Mouse (Mus musculus): ENCODE results near the gene Pik3ap1. TPM values are rescaled to one million over a fixed set of nuclear protein-coding genes. Genes with fewer than 3 reads are reported as not detected.

Gene Pik3ap1
- polyA plus RNA-seq, 2 experiments: 1.8 to 3.1 TPM

DNA sequence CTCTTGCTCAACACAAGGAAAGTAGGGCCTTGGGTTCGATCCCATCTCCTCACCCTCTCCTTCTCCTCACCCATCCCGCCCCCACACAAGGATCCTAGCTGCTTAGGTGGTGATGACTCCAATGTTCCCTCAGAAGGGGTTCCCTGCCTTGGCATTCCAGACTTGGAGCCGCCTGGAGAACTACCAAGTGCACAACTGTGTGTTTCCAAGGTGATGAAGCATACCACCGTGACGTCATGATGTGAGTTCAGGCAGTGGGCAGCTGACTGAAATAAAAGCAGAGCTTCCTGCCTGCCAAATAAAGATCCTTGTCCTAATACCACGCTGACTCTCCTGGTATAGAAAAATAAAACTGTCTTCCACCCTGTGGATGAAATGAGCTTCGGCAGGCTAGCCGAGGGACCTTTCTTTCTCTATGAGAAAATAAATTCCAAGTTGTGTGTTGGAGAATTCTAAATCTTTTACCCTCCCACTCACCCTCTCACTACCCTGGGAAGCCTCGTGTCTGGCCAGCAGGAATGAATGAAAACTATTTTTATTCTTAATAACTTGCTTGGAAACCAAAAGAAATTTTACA, 114.7 kb downstream of the Pik3ap1 start:
- 55% methylated on average over 9 of the region's 9 CpGs for WGBS

DNA sequence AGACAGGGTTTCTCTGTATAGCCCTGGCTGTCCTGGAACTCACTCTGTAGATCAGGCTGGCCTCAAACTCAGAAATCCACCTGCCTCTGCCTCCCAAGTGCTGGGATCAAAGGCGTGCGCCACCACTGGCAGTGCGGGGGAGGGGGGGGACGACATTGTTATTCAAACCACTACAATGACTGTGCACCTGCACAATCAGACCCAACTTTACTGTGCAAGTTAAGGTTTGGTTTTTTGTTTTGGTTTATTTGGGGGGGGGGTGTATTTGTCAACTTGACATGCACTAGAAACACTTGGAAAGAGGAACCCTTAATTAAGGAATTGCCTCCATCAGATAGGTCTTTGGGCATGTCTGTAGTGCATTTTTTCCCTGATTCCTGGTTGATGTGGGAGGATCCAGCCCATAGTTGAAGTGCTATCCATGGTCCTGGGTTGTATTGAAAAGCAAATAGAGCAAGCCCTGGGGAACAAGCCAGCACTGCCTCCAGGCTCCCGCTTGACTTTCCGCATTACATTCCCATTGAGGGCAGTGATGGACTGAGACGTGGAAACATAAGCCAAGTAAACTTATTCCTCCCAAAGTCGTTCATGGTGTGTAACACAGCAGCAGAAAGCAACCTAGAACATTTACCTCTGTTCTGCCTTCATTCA, 118.5 kb downstream of the Pik3ap1 start:
- H3K9me3 ChIP-seq (ENCODE audit: control insufficient read depth, low read length): no peaks in the 10 kb centered on the region
- H3K36me3 ChIP-seq (ENCODE audit: control insufficient read depth, insufficient read depth, low read length): no peaks in the 10 kb centered on the region
- H3K4me3 ChIP-seq (replicated peaks; ENCODE audit: low read length): no peak overlapping the region
- H3K4me1 ChIP-seq (ENCODE audit: control insufficient read depth, insufficient read depth, low read length): peaks cover 9% of the 10 kb centered on the region; the same call in 1 of the 2 replicates
- 58% methylated on average over 8 of the region's 8 CpGs for WGBS
- no peak for TF ChIP-seq POLR2A (IDR thresholded peaks at IDR 0.05; ENCODE audit: borderline replicate concordance, extremely low read depth, insufficient read depth, insufficient read length)
- no peak for DNase-seq (ENCODE audit: low spot score)
- no peak overlapping the region for H3K4me2 ChIP-seq (replicated peaks; ENCODE audit: low read depth, low read length, severe bottlenecking)
- ATAC-seq (ENCODE audit: low FRiP score, low read depth): no peak
- no peak overlapping the region for H3K27ac ChIP-seq (replicated peaks; ENCODE audit: low read depth, low read length)
- no peak overlapping the region for H3K9ac ChIP-seq (ENCODE audit: low read depth, low read length, severe bottlenecking)
- no peaks in the 10 kb centered on the region for H3K27me3 ChIP-seq (ENCODE audit: control insufficient read depth, insufficient read depth, low read length)

More for the DNA sequence above, 114.7 kb downstream of the Pik3ap1 start:
- DNase-seq (ENCODE audit: low spot score): peak; percentile 70
- no peak overlapping the region for H3K4me2 ChIP-seq (replicated peaks; ENCODE audit: low read depth, low read length, severe bottlenecking)
- no peaks in the 10 kb centered on the region for H3K36me3 ChIP-seq (ENCODE audit: control insufficient read depth, insufficient read depth, low read length)
- no peaks in the 10 kb centered on the region for H3K4me1 ChIP-seq (ENCODE audit: control insufficient read depth, insufficient read depth, low read length)
- H3K27ac ChIP-seq (replicated peaks; ENCODE audit: low read depth, low read length): no peak overlapping the region
- ATAC-seq (ENCODE audit: low FRiP score, low read depth): peak; percentile 62
- no peaks in the 10 kb centered on the region for H3K27me3 ChIP-seq (ENCODE audit: control insufficient read depth, insufficient read depth, low read length)
- H3K4me3 ChIP-seq (replicated peaks; ENCODE audit: low read length): no peak overlapping the region
- TF ChIP-seq POLR2A (IDR thresholded peaks at IDR 0.05; ENCODE audit: borderline replicate concordance, extremely low read depth, insufficient read depth, insufficient read length): no peak
- H3K9me3 ChIP-seq (ENCODE audit: control insufficient read depth, low read length): no peaks in the 10 kb centered on the region
- H3K9ac ChIP-seq (ENCODE audit: low read depth, low read length, severe bottlenecking): no peak overlapping the region

GRCm38 (mm10) chr19:41264331-41264799, 120.5 kb downstream of the Pik3ap1 start:
- Histone ChIP-seq H3K27ac (replicated peaks; ENCODE audit: low read depth, low read length) (peak overlapping the region; percentile 99), H3K4me2 (replicated peaks; ENCODE audit: low read depth, low read length, severe bottlenecking) (peak overlapping the region; percentile 68), H3K9ac (ENCODE audit: low read depth, low read length, severe bottlenecking) (peak overlapping the region; percentile 99), H3K4me1 (ENCODE audit: control insufficient read depth, insufficient read depth, low read length) (peaks cover 16% of the 10 kb centered on the region; the same call in 1 of the 2 replicates), H3K4me3 (replicated peaks; ENCODE audit: low read length) (peak overlapping the region; percentile 91), H3K27me3 (ENCODE audit: control insufficient read depth, insufficient read depth, low read length) (no peaks in the 10 kb centered on the region), H3K36me3 (ENCODE audit: control insufficient read depth, insufficient read depth, low read length) (0 out of 2 replicates have a peak, but pooled peaks cover 7% of the 10 kb centered on the region), H3K9me3 (ENCODE audit: control insufficient read depth, low read length) (no peaks in the 10 kb centered on the region)
- TF ChIP-seq POLR2A (IDR thresholded peaks at IDR 0.05; ENCODE audit: borderline replicate concordance, extremely low read depth, insufficient read depth, insufficient read length): no peak
- 0 out of 2 replicates have a peak, but pooled peaks have one; percentile 1 for ATAC-seq (ENCODE audit: low FRiP score, low read depth)
- DNase-seq (ENCODE audit: low spot score): no peak
- 37% methylated on average over 13 of the region's 13 CpGs for WGBS

- Histone ChIP-seq H3K9ac (ENCODE audit: low read depth, low read length, severe bottlenecking) (peak within 1 kb of the TSS; percentile 99), H3K4me1 (ENCODE audit: control insufficient read depth, insufficient read depth, low read length) (peaks cover 16% of the 10 kb centered on the region; the same call in 1 of the 2 replicates), H3K4me2 (replicated peaks; ENCODE audit: low read depth, low read length, severe bottlenecking) (peak within 1 kb of the TSS; percentile 68), H3K27me3 (ENCODE audit: control insufficient read depth, insufficient read depth, low read length) (no peaks in the 10 kb centered on the region), H3K27ac (replicated peaks; ENCODE audit: low read depth, low read length) (peak within 1 kb of the TSS; percentile 99), H3K9me3 (ENCODE audit: control insufficient read depth, low read length) (no peaks in the 10 kb centered on the region), H3K4me3 (replicated peaks; ENCODE audit: low read length) (peak within 1 kb of the TSS; percentile 91), H3K36me3 (ENCODE audit: control insufficient read depth, insufficient read depth, low read length) (0 out of 2 replicates have a peak, but pooled peaks cover 7% of the 10 kb centered on the region)
- peak; percentile 77 for DNase-seq (ENCODE audit: low spot score)
- WGBS: under 1% methylated on average over 31 of the region's 98 CpGs
- TF ChIP-seq POLR2A (IDR thresholded peaks at IDR 0.05; ENCODE audit: borderline replicate concordance, extremely low read depth, insufficient read depth, insufficient read length): peak; percentile 90
- peak; percentile 91 for ATAC-seq (ENCODE audit: low FRiP score, low read depth)
Measured at GRCm38 (mm10) chr19:41263630-41264295, 121.1 kb downstream of the Pik3ap1 start, which contains the start of gene Tm9sf3. Gene Tm9sf3 (minus strand): TSS chr19:41263997.
